Mouse (Mus musculus) MEL (cell line): ENCODE results near the gene Adam8.

ENCODE experiments used
- POLR2A ChIP-seq, 2 experiments: IDR thresholded peaks; 2 replicates each; pipeline ENCODE4 v1.6.1; 2011 to 2012; ENCODE audit warnings: low read length in 2 of 2, mild to moderate bottlenecking in 2 of 2, control low read depth in 1 of 2, improper control_type of control experiment in 1 of 2, low read depth in 1 of 2, moderate library complexity in 1 of 2; ENCODE audit not compliant: control insufficient read depth in 1 of 2, insufficient read depth in 1 of 2, poor library complexity in 1 of 2
- TCF12 ChIP-seq: IDR thresholded peaks from 2 replicates; pipeline ENCODE4 v1.6.1; 2014; ENCODE audit warnings: low read depth, mild to moderate bottlenecking, inconsistent platforms, low read length, improper control_type of control experiment, moderate library complexity
- ZNF384 ChIP-seq: IDR thresholded peaks from 2 replicates; pipeline ENCODE4 v1.6.1; 2012; ENCODE audit warnings: low read depth, mild to moderate bottlenecking, inconsistent platforms, low read length, improper control_type of control experiment

DNA sequence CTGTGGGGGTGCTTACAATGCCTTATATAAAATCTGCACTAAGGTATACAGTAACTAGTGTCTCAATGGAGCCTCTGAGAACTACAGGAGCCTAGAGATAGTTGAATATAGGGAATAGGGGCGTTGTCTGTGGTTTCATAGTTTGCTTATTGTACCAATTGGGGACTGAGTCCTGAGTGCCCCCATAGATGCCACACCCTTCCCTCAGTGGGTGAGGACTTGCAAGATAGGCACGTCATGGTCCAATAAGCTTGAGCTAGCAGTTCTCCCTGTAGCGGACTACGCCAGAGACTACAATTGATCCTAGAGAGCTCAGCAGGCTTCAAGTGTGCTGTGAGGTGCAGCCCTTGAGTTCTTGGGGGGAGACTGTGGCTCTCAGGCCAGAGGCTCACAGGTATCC lies 36.9 kb downstream of the Adam8 start:
- TF ChIP-seq POLR2A (IDR thresholded peaks at IDR 0.05; ENCODE audit: control insufficient read depth in 1 of 2, insufficient read depth in 1 of 2, low read depth in 1 of 2, low read length in 2 of 2, poor library complexity in 1 of 2), result no peak
- TF ChIP-seq ZNF384, result no peak
- no peak for TF ChIP-seq TCF12
